Mouse (Mus musculus) testis, adult 2 months (tissue): ENCODE measurements around the gene Atp8a2.

Experiments used
- CTCF ChIP-seq: fragments of 200-500 bp; IDR thresholded peaks from 2 replicates; pipeline ENCODE4 v1.5.1; 2012; ENCODE audit warnings: low read depth, mild to moderate bottlenecking, inconsistent platforms, low read length, moderate library complexity; ENCODE audit not compliant: control insufficient read depth, insufficient read depth, insufficient replicate concordance
- POLR2A ChIP-seq: fragments of 200-500 bp; IDR thresholded peaks from 2 replicates; pipeline ENCODE4 v1.6.1; 2012; ENCODE audit warnings: low read depth, mild to moderate bottlenecking, inconsistent platforms, low read length, moderate library complexity; ENCODE audit not compliant: control insufficient read depth

GRCm38 (mm10) chr14:59820115-59820419 is 376.9 kb downstream of the Atp8a2 start:
- TF ChIP-seq CTCF = no peak
- TF ChIP-seq POLR2A = no peak
